Mouse (Mus musculus) liver, embryonic 14.5 days (tissue): ENCODE measurements at regions not wholly inside any gene's neighbourhood (a gene's known extent, or its start where the extent isn't known, plus 50 kb on each side); places are given as distances from the start of the nearest gene placed in this dataset.

Experiments used
- ATAC-seq: fragments of 200-750 bp; cut with Nextera tagmentation; 2 replicates; pipeline ENCODE4 v1.8.0; 2017; ENCODE audit warnings: moderate number of reproducible peaks, mild to moderate bottlenecking, moderate library complexity; ENCODE audit not compliant: insufficient read depth
- DNase-seq, 3 experiments: peaks; one replicate each; pipeline ENCODE4 v3.0.0-alpha.2; 2012 to 2013; ENCODE audit warnings: low read depth in 3 of 3, low spot score in 3 of 3
- H3K27ac ChIP-seq: fragments of 300-500 bp; sonication (generic); 2 replicates; pipeline ENCODE4 v1.5.1; 2014; ENCODE audit warnings: moderate library complexity, mild to moderate bottlenecking, control low read depth, inconsistent platforms
- H3K27me3 ChIP-seq: fragments of 300-500 bp; sonication (generic); 2 replicates; pipeline ENCODE4 v1.6.1; 2014; ENCODE audit warnings: mild to moderate bottlenecking, low read length, moderate library complexity; ENCODE audit not compliant: control insufficient read depth, insufficient read depth
- H3K36me3 ChIP-seq: fragments of 300-500 bp; sonication (generic); replicated peaks from 2 replicates; pipeline ENCODE4 v1.6.1; 2014; ENCODE audit warnings: low read depth; ENCODE audit not compliant: control insufficient read depth, insufficient read depth
- H3K4me1 ChIP-seq, 2 experiments: fragments of 200-500 bp in 1 of 2; fragments of 300-500 bp in 1 of 2; sonication (generic) in 1 of 2; replicated peaks; 2 replicates each; pipeline ENCODE4 v1.6.1; 2012 to 2014; ENCODE audit warnings: antibody characterized with exemption in 1 of 2, inconsistent platforms in 1 of 2, low read length in 1 of 2; ENCODE audit not compliant: control insufficient read depth in 2 of 2, insufficient read depth in 2 of 2
- H3K4me2 ChIP-seq: fragments of 300-500 bp; sonication (generic); 2 replicates; pipeline ENCODE4 v1.6.1; 2014; ENCODE audit warnings: low read depth, mild to moderate bottlenecking, control low read depth, moderate library complexity
- H3K4me3 ChIP-seq, 2 experiments: fragments of 200-500 bp in 1 of 2; fragments of 300-500 bp in 1 of 2; sonication (generic) in 1 of 2; 2 replicates each; pipeline ENCODE4 v1.5.1; 2012 to 2014; ENCODE audit warnings: low read depth in 2 of 2, low read length in 2 of 2, mild to moderate bottlenecking in 2 of 2, control low read depth in 1 of 2, inconsistent platforms in 1 of 2, moderate library complexity in 1 of 2; ENCODE audit not compliant: insufficient read depth in 1 of 2
- H3K9ac ChIP-seq: fragments of 300-500 bp; sonication (generic); replicated peaks from 2 replicates; pipeline ENCODE4 v1.6.1; 2014; ENCODE audit warnings: mild to moderate bottlenecking, control low read depth, moderate library complexity
- H3K9me3 ChIP-seq: fragments of 300-500 bp; sonication (generic); 2 replicates; pipeline ENCODE4 v1.6.1; 2016; ENCODE audit warnings: low read length, mixed read lengths; ENCODE audit not compliant: control insufficient read depth
- CTCF ChIP-seq: IDR thresholded peaks from 2 replicates; pipeline ENCODE4 v1.5.1; 2016; ENCODE audit warnings: antibody characterized with exemption, low read depth, control low read depth
- EP300 ChIP-seq: IDR thresholded peaks from 2 replicates; pipeline ENCODE4 v1.6.1; 2016; ENCODE audit warnings: antibody characterized with exemption, low read depth
- WGBS: fragments of 180-500 bp; shearing (Covaris S2); extraction: QIAGEN DNeasy Blood & Tissue Kit; methylation state at CpG from one replicate; pipeline ENCODE4 v1.1.7; 2014; ENCODE audit not compliant: insufficient replicate concordance; 5-methylcytosine and 5-hydroxymethylcytosine counted together

GRCm38 (mm10) chr3:139985830-139986481 lies 780.5 kb downstream of the Stpg2 start:
- no peaks in the 10 kb centered on the region for H3K36me3 ChIP-seq
- TF ChIP-seq CTCF (no peak), EP300 (no peak)
- no peak overlapping the region for H3K9ac ChIP-seq
- no peak overlapping the region for H3K27ac ChIP-seq
- no peaks in the 10 kb centered on the region for H3K27me3 ChIP-seq
- no peak overlapping the region for H3K4me3 ChIP-seq
- H3K4me2 ChIP-seq = no peak overlapping the region
- WGBS = 51% methylated on average over 4 of the region's 4 CpGs
- DNase-seq (no peak), ATAC-seq (no peak)
- no peaks in the 10 kb centered on the region for H3K9me3 ChIP-seq
- no peaks in the 10 kb centered on the region for H3K4me1 ChIP-seq

GRCm38 (mm10) chr3:139988938-139989337 lies 783.4 kb downstream of the Stpg2 start:
- H3K9ac ChIP-seq = no peak overlapping the region
- no peaks in the 10 kb centered on the region for H3K27me3 ChIP-seq
- H3K9me3 ChIP-seq = no peaks in the 10 kb centered on the region
- DNase-seq (no peak), ATAC-seq (no peak)
- no peak overlapping the region for H3K4me3 ChIP-seq
- WGBS = 34% methylated on average over 1 of the region's 1 CpGs
- H3K27ac ChIP-seq = no peak overlapping the region
- H3K4me1 ChIP-seq = no peaks in the 10 kb centered on the region
- no peaks in the 10 kb centered on the region for H3K36me3 ChIP-seq
- no peak overlapping the region for H3K4me2 ChIP-seq
- TF ChIP-seq CTCF = no peak
- TF ChIP-seq EP300 = no peak

- Histone ChIP-seq H3K9me3 (no peaks in the 10 kb centered on the region), H3K27ac (no peak overlapping the region), H3K4me2 (no peak overlapping the region), H3K36me3 (no peaks in the 10 kb centered on the region), H3K4me1 (no peaks in the 10 kb centered on the region), H3K4me3 (no peak overlapping the region), H3K9ac (no peak overlapping the region), H3K27me3 (no peaks in the 10 kb centered on the region)
- TF ChIP-seq EP300 (no peak), CTCF (no peak)
- no peak for ATAC-seq
- DNase-seq = no peak
These were observed 783.9 kb downstream of the Stpg2 start for GRCm38 (mm10) chr3:139989380-139989779.

- ATAC-seq (no peak), DNase-seq (no peak)
- TF ChIP-seq EP300 (no peak), CTCF (no peak)
- no peak overlapping the region for H3K4me3 ChIP-seq
- H3K36me3 ChIP-seq = no peaks in the 10 kb centered on the region
- H3K4me2 ChIP-seq = no peak overlapping the region
- H3K27me3 ChIP-seq = no peaks in the 10 kb centered on the region
- no peaks in the 10 kb centered on the region for H3K4me1 ChIP-seq
- no peak overlapping the region for H3K9ac ChIP-seq
- no peak overlapping the region for H3K27ac ChIP-seq
- H3K9me3 ChIP-seq = no peaks in the 10 kb centered on the region
- 47% methylated on average over 2 of the region's 2 CpGs for WGBS
These were observed 807.0 kb downstream of the Stpg2 start for GRCm38 (mm10) chr3:140012522-140012921.

- ATAC-seq (no peak), DNase-seq (no peak)
- Histone ChIP-seq H3K4me1 (no peaks in the 10 kb centered on the region), H3K4me2 (no peak overlapping the region), H3K27ac (no peak overlapping the region), H3K36me3 (no peaks in the 10 kb centered on the region), H3K27me3 (no peaks in the 10 kb centered on the region), H3K4me3 (no peak overlapping the region), H3K9ac (no peak overlapping the region), H3K9me3 (no peaks in the 10 kb centered on the region)
- TF ChIP-seq CTCF (no peak), EP300 (no peak)
- 44% methylated on average over 3 of the region's 3 CpGs for WGBS
These were observed 828.6 kb downstream of the Stpg2 start for GRCm38 (mm10) chr3:140034101-140034500.
